Comparison of ENCODE assay signal across 1 mouse cellular context in genomic region chr1:43915428-43915827, GRCm38 (mm10).
TF ChIP-seq lines count a peak whose summit lies in the region.

No protein-coding gene starts in this region.

TF ChIP-seq in CH12.LX, 34 proteins besides CTCF, POLR2A, EP300 and RAD21 (continued from another document):
- peak; percentile 45; the same call in 1 of the 2 replicates for TF ChIP-seq HCFC1 (IDR thresholded peaks at IDR 0.05; ENCODE audit: low read depth, low read length)
- peak; percentile 68; the same call in 1 of the 2 replicates for TF ChIP-seq MEF2A (IDR thresholded peaks at IDR 0.05; ENCODE audit: borderline replicate concordance, low read depth, low read length)
- no peak for TF ChIP-seq MAZ (IDR thresholded peaks at IDR 0.05; ENCODE audit: low read depth, low read length)
- no peak for TF ChIP-seq ZKSCAN1 (IDR thresholded peaks at IDR 0.05; ENCODE audit: borderline replicate concordance, low read depth, low read length)
- 0 out of 2 replicates have a peak, but pooled peaks have one; percentile 30 for TF ChIP-seq MAX (IDR thresholded peaks at IDR 0.05; ENCODE audit: low read length)
- TF ChIP-seq IRF4 (IDR thresholded peaks at IDR 0.05; ENCODE audit: low read depth, low read length), result peak; percentile 86
- no peak for TF ChIP-seq USF1 (IDR thresholded peaks at IDR 0.05; ENCODE audit: low read depth, low read length)
- TF ChIP-seq JUN (IDR thresholded peaks at IDR 0.05; ENCODE audit: insufficient read depth, low read depth, low read length), result peak; percentile 74
- TF ChIP-seq MAFK (IDR thresholded peaks at IDR 0.05; ENCODE audit: insufficient replicate concordance, low read length), result peak; percentile 53; the same call in 1 of the 2 replicates
- TF ChIP-seq NELFE (IDR thresholded peaks at IDR 0.05; ENCODE audit: low read depth, low read length), result 0 out of 2 replicates have a peak, but pooled peaks have one; percentile 11
- TF ChIP-seq ZC3H11A (IDR thresholded peaks at IDR 0.05; ENCODE audit: low read depth, low read length), result no peak
- TF ChIP-seq E2F4 (IDR thresholded peaks at IDR 0.05; ENCODE audit: insufficient replicate concordance, low read depth, low read length), result no peak
- TF ChIP-seq NRF1 (IDR thresholded peaks at IDR 0.05; ENCODE audit: low read depth, low read length), result no peak
- TF ChIP-seq RCOR1 (conservative IDR thresholded peaks at IDR 0.05; ENCODE audit: low read depth, low read length), result 0 out of 2 replicates have a peak, but pooled peaks have one; percentile 32
- no peak for TF ChIP-seq MYC (IDR thresholded peaks at IDR 0.05; ENCODE audit: low read depth, low read length)
- TF ChIP-seq ETS1 (conservative IDR thresholded peaks at IDR 0.05; ENCODE audit: low read depth, low read length), result peak; percentile 64
- TF ChIP-seq CHD2 (IDR thresholded peaks at IDR 0.05; ENCODE audit: low read length), result no peak; the same call in 1 of the 2 replicates
